Mouse (Mus musculus) liver, embryonic 15.5 days (tissue): ENCODE data around the gene Ptprg. TPM values are rescaled to one million over a fixed set of nuclear protein-coding genes. Genes with fewer than 3 reads are reported as not detected.

ENCODE experiments used
- ATAC-seq: fragments of 200-750 bp; cut with Nextera tagmentation; 2 replicates; pipeline ENCODE4 v1.8.0; 2017; ENCODE audit warnings: moderate number of reproducible peaks, mild to moderate bottlenecking, moderate library complexity; ENCODE audit not compliant: insufficient read depth
- H3K27ac ChIP-seq: fragments of 300-500 bp; sonication (generic); replicated peaks from 2 replicates; pipeline ENCODE4 v1.5.1; 2015; ENCODE audit warnings: mild to moderate bottlenecking, inconsistent platforms
- H3K27me3 ChIP-seq: fragments of 300-500 bp; sonication (generic); 2 replicates; pipeline ENCODE4 v1.6.1; 2015; ENCODE audit warnings: mild to moderate bottlenecking, inconsistent platforms
- H3K36me3 ChIP-seq: fragments of 300-500 bp; sonication (generic); replicated peaks from 2 replicates; pipeline ENCODE4 v1.6.1; 2015; ENCODE audit warnings: moderate library complexity, mild to moderate bottlenecking, inconsistent platforms
- H3K4me1 ChIP-seq: fragments of 300-500 bp; sonication (generic); replicated peaks from 2 replicates; pipeline ENCODE4 v1.6.1; 2015; ENCODE audit warnings: inconsistent platforms
- H3K4me2 ChIP-seq: fragments of 300-500 bp; sonication (generic); 2 replicates; pipeline ENCODE4 v1.6.1; 2015; ENCODE audit warnings: moderate library complexity, mild to moderate bottlenecking, inconsistent platforms
- H3K4me3 ChIP-seq: fragments of 300-500 bp; sonication (generic); replicated peaks from 2 replicates; pipeline ENCODE4 v1.5.1; 2015; ENCODE audit warnings: mild to moderate bottlenecking, inconsistent platforms
- H3K9ac ChIP-seq: fragments of 300-500 bp; sonication (generic); 2 replicates; pipeline ENCODE4 v1.6.1; 2015; ENCODE audit warnings: moderate library complexity, mild to moderate bottlenecking, inconsistent platforms
- H3K9me3 ChIP-seq: fragments of 300-500 bp; sonication (generic); replicated peaks from 2 replicates; pipeline ENCODE4 v1.6.1; 2016; ENCODE audit warnings: inconsistent platforms
- WGBS: fragments of 180-500 bp; shearing (Covaris S2); methylation state at CpG from one replicate; pipeline ENCODE4 v1.1.7; 2015; ENCODE audit warnings: mixed read lengths; ENCODE audit not compliant: insufficient replicate concordance; 5-methylcytosine and 5-hydroxymethylcytosine counted together
- polyA plus RNA-seq: library from polyadenylated mRNA; unstranded; fragments of >200 nt; fragmentation: Nextera tagmentation; extraction: Ambion mirVana; gene quantifications from 2 replicates; pipeline ENCODE4 v1.2.1, GENCODE M21; 2015

The Ptprg gene
- polyA plus RNA-seq, 1 experiment from 2014 or later = 1.3 TPM

GRCm38 (mm10) chr14:11590387-11590786 is 37.1 kb downstream of the Ptprg start:
- no peaks in the 10 kb centered on the region for H3K27me3 ChIP-seq
- no peak overlapping the region for H3K9ac ChIP-seq
- no peak overlapping the region for H3K4me3 ChIP-seq
- H3K4me2 ChIP-seq = no peak overlapping the region
- no peaks in the 10 kb centered on the region for H3K36me3 ChIP-seq
- H3K27ac ChIP-seq = no peak overlapping the region
- H3K4me1 ChIP-seq = no peaks in the 10 kb centered on the region
- ATAC-seq = no peak
- 66% methylated on average over 8 of the region's 8 CpGs for WGBS
- H3K9me3 ChIP-seq = no peaks in the 10 kb centered on the region

- no peak for ATAC-seq
- Histone ChIP-seq H3K9me3 (no peaks in the 10 kb centered on the region), H3K36me3 (no peaks in the 10 kb centered on the region), H3K27ac (no peak overlapping the region), H3K4me1 (no peaks in the 10 kb centered on the region), H3K4me2 (no peak overlapping the region), H3K27me3 (no peaks in the 10 kb centered on the region), H3K9ac (no peak overlapping the region), H3K4me3 (no peak overlapping the region)
- WGBS = 50% methylated on average over 2 of the region's 2 CpGs
Measured at GRCm38 (mm10) chr14:11592650-11593049, 39.3 kb downstream of the Ptprg start.

DNA sequence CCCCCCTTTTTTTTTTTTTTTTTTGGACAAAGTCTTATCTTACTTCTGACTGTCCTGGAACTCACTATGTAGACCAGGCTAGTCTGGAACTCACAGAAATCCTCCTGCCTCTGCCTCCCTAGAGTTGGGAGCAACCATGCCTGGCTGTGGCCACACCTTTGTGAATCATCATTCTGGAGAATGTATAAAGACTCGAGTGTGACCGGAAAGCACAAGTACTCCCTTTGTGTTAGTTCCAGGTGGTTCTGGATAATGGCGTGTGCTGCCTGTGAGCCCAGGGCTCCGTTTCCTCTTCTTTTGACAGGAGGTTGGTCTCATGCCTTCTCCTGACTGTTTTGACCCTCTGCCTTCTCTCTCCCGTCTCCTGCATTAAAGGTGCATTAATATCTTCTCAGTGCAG is 41.0 kb downstream of the Ptprg start:
- Histone ChIP-seq H3K27me3 (no peaks in the 10 kb centered on the region), H3K9me3 (no peaks in the 10 kb centered on the region), H3K4me3 (no peak overlapping the region), H3K27ac (no peak overlapping the region), H3K9ac (no peak overlapping the region), H3K36me3 (no peaks in the 10 kb centered on the region), H3K4me2 (no peak overlapping the region), H3K4me1 (no peaks in the 10 kb centered on the region)
- WGBS = 75% methylated on average over 5 of the region's 5 CpGs
- ATAC-seq = no peak

- 51% methylated on average over 8 of the region's 8 CpGs for WGBS
- no peaks in the 10 kb centered on the region for H3K27me3 ChIP-seq
- H3K36me3 ChIP-seq = no peaks in the 10 kb centered on the region
Measured at GRCm38 (mm10) chr14:11604133-11604865, 51.0 kb downstream of the Ptprg start.

DNA sequence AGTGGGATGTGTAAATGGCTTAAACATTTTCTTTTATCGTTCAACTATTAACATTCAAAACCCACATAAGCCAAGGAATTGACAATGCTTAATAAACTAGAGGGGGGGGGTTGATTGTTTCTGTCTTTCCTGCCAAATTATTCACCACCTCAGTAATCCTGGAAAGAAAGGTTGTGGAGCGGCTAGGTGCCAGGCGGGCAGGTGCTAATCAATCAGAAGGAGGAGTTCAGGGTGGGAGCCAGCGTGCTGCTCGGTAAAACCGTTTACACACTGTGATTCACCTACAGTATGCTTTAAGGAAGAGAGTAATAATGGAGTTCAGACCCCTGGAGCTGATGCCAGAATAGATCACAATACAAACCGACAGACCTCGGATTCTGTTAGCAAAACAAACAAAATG is 55.0 kb downstream of the Ptprg start:
- WGBS = 45% methylated on average over 8 of the region's 8 CpGs
- no peak overlapping the region for H3K9ac ChIP-seq

More at GRCm38 (mm10) chr14:11604133-11604865, 51.0 kb downstream of the Ptprg start:
- Histone ChIP-seq H3K27ac (no peak overlapping the region), H3K9me3 (no peaks in the 10 kb centered on the region), H3K9ac (no peak overlapping the region), H3K4me1 (no peaks in the 10 kb centered on the region), H3K4me2 (no peak overlapping the region), H3K4me3 (no peak overlapping the region)
- ATAC-seq = no peak

GRCm38 (mm10) chr14:11609857-11610582 is 56.7 kb downstream of the Ptprg start:
- WGBS = 58% methylated on average over 7 of the region's 7 CpGs
- Histone ChIP-seq H3K36me3 (no peaks in the 10 kb centered on the region), H3K4me3 (no peak overlapping the region), H3K9me3 (no peaks in the 10 kb centered on the region), H3K4me1 (no peaks in the 10 kb centered on the region), H3K27ac (no peak overlapping the region), H3K4me2 (no peak overlapping the region), H3K27me3 (no peaks in the 10 kb centered on the region), H3K9ac (no peak overlapping the region)
- no peak for ATAC-seq

More for the DNA sequence above, 55.0 kb downstream of the Ptprg start:
- no peaks in the 10 kb centered on the region for H3K9me3 ChIP-seq
- H3K27me3 ChIP-seq = no peaks in the 10 kb centered on the region
- no peak overlapping the region for H3K27ac ChIP-seq
- no peak overlapping the region for H3K4me3 ChIP-seq
- no peak overlapping the region for H3K4me2 ChIP-seq
- no peaks in the 10 kb centered on the region for H3K4me1 ChIP-seq
- H3K36me3 ChIP-seq = no peaks in the 10 kb centered on the region
- ATAC-seq = no peak

GRCm38 (mm10) chr14:11612426-11612825 is 59.1 kb downstream of the Ptprg start:
- 60% methylated on average over 5 of the region's 5 CpGs for WGBS
- Histone ChIP-seq H3K4me3 (no peak overlapping the region), H3K9ac (no peak overlapping the region), H3K36me3 (no peaks in the 10 kb centered on the region), H3K27ac (no peak overlapping the region), H3K9me3 (no peaks in the 10 kb centered on the region), H3K4me2 (no peak overlapping the region), H3K27me3 (no peaks in the 10 kb centered on the region), H3K4me1 (no peaks in the 10 kb centered on the region)
- no peak for ATAC-seq

DNA sequence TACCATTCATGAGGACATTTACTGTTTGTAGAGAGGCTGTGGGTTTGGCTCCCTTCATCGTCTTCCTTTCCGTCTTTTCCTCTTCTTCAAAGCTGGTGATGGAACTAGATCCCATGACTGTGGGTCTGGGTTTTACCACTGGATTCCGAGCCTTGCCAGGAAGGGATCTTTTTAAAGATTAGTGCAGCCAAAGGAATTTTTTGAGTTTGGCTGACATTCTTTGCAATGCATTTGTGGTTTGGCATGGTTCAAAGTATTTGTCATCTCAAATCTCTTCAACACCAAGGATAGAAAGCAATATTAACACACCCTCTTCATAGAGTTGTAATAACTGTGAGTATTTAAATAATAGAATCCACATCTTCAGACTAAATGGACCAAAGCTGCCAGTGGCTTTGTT is 59.8 kb downstream of the Ptprg start:
- ATAC-seq = no peak
- Histone ChIP-seq H3K27ac (no peak overlapping the region), H3K9me3 (no peaks in the 10 kb centered on the region), H3K9ac (no peak overlapping the region), H3K4me3 (no peak overlapping the region), H3K27me3 (no peaks in the 10 kb centered on the region), H3K36me3 (no peaks in the 10 kb centered on the region), H3K4me1 (no peaks in the 10 kb centered on the region), H3K4me2 (no peak overlapping the region)
- whole genome bisulfite sequencing = 56% methylated on average over 3 of the region's 3 CpGs

- H3K9ac ChIP-seq = no peak overlapping the region
Measured at GRCm38 (mm10) chr14:11615697-11616096, 62.4 kb downstream of the Ptprg start.

GRCm38 (mm10) chr14:11617362-11617761 is 64.0 kb downstream of the Ptprg start:
- 40% methylated on average over 6 of the region's 6 CpGs for WGBS

More at GRCm38 (mm10) chr14:11615697-11616096, 62.4 kb downstream of the Ptprg start:
- ATAC-seq = no peak
- Histone ChIP-seq H3K9me3 (no peaks in the 10 kb centered on the region), H3K4me3 (no peak overlapping the region), H3K36me3 (no peaks in the 10 kb centered on the region), H3K27me3 (no peaks in the 10 kb centered on the region), H3K27ac (no peak overlapping the region), H3K4me2 (no peak overlapping the region), H3K4me1 (no peaks in the 10 kb centered on the region; the same call in 1 of the 2 replicates)
- 63% methylated on average over 3 of the region's 3 CpGs for WGBS

DNA sequence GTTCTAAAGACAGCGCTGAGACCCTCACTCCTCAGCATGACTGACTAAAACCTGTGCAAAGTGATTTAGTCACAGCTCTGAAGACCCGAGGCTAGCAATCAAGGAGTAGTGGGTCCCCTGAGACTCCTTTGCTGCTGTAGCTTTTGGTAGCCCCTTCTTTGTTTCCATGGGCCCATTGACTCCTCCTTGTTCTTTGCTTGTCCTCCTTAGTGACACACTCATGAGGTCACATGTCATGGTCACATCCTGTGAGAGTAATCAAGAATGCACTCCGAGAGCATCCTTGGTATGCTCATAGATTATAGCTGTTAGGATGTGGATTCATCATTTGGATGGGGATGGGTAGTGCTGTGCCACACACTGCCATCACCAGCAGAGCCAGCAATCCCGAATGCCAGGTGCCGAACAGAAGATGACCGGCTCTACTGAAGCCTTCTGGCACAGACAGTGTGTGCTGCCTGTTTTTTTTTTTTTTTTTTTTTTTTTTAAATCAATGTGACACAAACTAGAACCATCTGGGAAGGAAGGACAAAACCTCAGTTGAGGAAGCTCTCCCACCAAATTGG is 64.9 kb downstream of the Ptprg start:
- H3K9ac ChIP-seq = no peak overlapping the region
- 75% methylated on average over 6 of the region's 6 CpGs for WGBS
- H3K4me1 ChIP-seq = no peaks in the 10 kb centered on the region; the same call in 1 of the 2 replicates
- H3K36me3 ChIP-seq = no peaks in the 10 kb centered on the region
- no peak overlapping the region for H3K4me2 ChIP-seq
- H3K27me3 ChIP-seq = no peaks in the 10 kb centered on the region
- H3K9me3 ChIP-seq = no peaks in the 10 kb centered on the region
- ATAC-seq = no peak
- no peak overlapping the region for H3K27ac ChIP-seq
- no peak overlapping the region for H3K4me3 ChIP-seq

More at GRCm38 (mm10) chr14:11617362-11617761, 64.0 kb downstream of the Ptprg start:
- Histone ChIP-seq H3K9me3 (no peaks in the 10 kb centered on the region), H3K27me3 (no peaks in the 10 kb centered on the region), H3K4me3 (no peak overlapping the region), H3K4me1 (no peaks in the 10 kb centered on the region; the same call in 1 of the 2 replicates), H3K36me3 (no peaks in the 10 kb centered on the region), H3K9ac (no peak overlapping the region), H3K4me2 (no peak overlapping the region), H3K27ac (no peak overlapping the region)
- no peak for ATAC-seq
